Mouse (Mus musculus) erythroblast, embryonic 14.5 days (primary cell): ENCODE results near the gene Kif23. TPM values are rescaled to one million over a fixed set of nuclear protein-coding genes. Genes with fewer than 3 reads are reported as not detected.

ENCODE experiments used
- H3K27me3 ChIP-seq: 2 replicates; pipeline ENCODE4 v1.6.1; 2012; ENCODE audit warnings: inconsistent platforms; ENCODE audit not compliant: control insufficient read depth
- H3K36me3 ChIP-seq: 2 replicates; pipeline ENCODE4 v1.6.1; 2012; ENCODE audit warnings: mild to moderate bottlenecking, inconsistent platforms; ENCODE audit not compliant: control insufficient read depth
- H3K4me1 ChIP-seq: 2 replicates; pipeline ENCODE4 v1.6.1; 2012; ENCODE audit warnings: inconsistent platforms; ENCODE audit not compliant: control insufficient read depth
- H3K4me3 ChIP-seq: replicated peaks from 2 replicates; pipeline ENCODE3; 2012; ENCODE audit warnings: moderate library complexity, mild to moderate bottlenecking, inconsistent platforms
- H3K9me3 ChIP-seq: 2 replicates; pipeline ENCODE4 v1.6.1; 2012; ENCODE audit warnings: low read length, inconsistent platforms, mixed read lengths; ENCODE audit not compliant: control insufficient read depth
- GATA1 ChIP-seq: IDR thresholded peaks from 2 replicates; pipeline ENCODE4 v1.6.1; 2012; ENCODE audit warnings: low read length, inconsistent platforms, mixed read lengths
- TAL1 ChIP-seq: IDR thresholded peaks from 3 replicates; pipeline ENCODE4 v1.6.1; 2012; ENCODE audit warnings: low read length, inconsistent platforms, mixed read lengths
- polyA plus RNA-seq: library from polyadenylated mRNA; stranded (reverse); fragments of >175 nt; gene quantifications from 2 replicates; pipeline ENCODE4 v1.2.3, GENCODE M21; 2012

Kif23 gene
- polyA plus RNA-seq, 1 experiment = 6.1 TPM

GRCm38 (mm10) chr9:61977258-61977945 lies 30.8 kb upstream of the Kif23 start:
- Histone ChIP-seq H3K36me3 (no peaks in the 10 kb centered on the region), H3K27me3 (no peaks in the 10 kb centered on the region), H3K9me3 (no peaks in the 10 kb centered on the region), H3K4me1 (no peaks in the 10 kb centered on the region), H3K4me3 (no peak overlapping the region)
- TF ChIP-seq TAL1 (no peak), GATA1 (no peak)

GRCm38 (mm10) chr9:61972031-61972430 lies 25.5 kb upstream of the Kif23 start:
- no peaks in the 10 kb centered on the region for H3K4me1 ChIP-seq
- TF ChIP-seq GATA1 (no peak), TAL1 (no peak)

GRCm38 (mm10) chr9:61971045-61971444 lies 24.5 kb upstream of the Kif23 start:
- peaks cover 2% of the 10 kb centered on the region; the same call in 1 of the 2 replicates for H3K27me3 ChIP-seq
- H3K36me3 ChIP-seq = no peaks in the 10 kb centered on the region
- no peak for TF ChIP-seq TAL1
- TF ChIP-seq GATA1 = no peak
- no peaks in the 10 kb centered on the region for H3K9me3 ChIP-seq
- H3K4me3 ChIP-seq = no peak overlapping the region
- H3K4me1 ChIP-seq = no peaks in the 10 kb centered on the region

More at GRCm38 (mm10) chr9:61972031-61972430, 25.5 kb upstream of the Kif23 start:
- no peaks in the 10 kb centered on the region for H3K9me3 ChIP-seq
- H3K27me3 ChIP-seq = peaks cover 2% of the 10 kb centered on the region; the same call in 1 of the 2 replicates
- H3K4me3 ChIP-seq = no peak overlapping the region
- no peaks in the 10 kb centered on the region for H3K36me3 ChIP-seq

- no peak for TF ChIP-seq TAL1
- TF ChIP-seq GATA1 = no peak
- Histone ChIP-seq H3K27me3 (peaks cover 2% of the 10 kb centered on the region; the same call in 1 of the 2 replicates), H3K4me1 (peaks cover 4% of the 10 kb centered on the region; the same call in 1 of the 2 replicates), H3K36me3 (no peaks in the 10 kb centered on the region), H3K9me3 (no peaks in the 10 kb centered on the region), H3K4me3 (no peak overlapping the region)
Observed at GRCm38 (mm10) chr9:61967357-61967756, 20.8 kb upstream of the Kif23 start.

- no peak overlapping the region for H3K4me3 ChIP-seq
- TF ChIP-seq GATA1 (no peak), TAL1 (no peak)
- H3K27me3 ChIP-seq = peaks cover 2% of the 10 kb centered on the region; the same call in 1 of the 2 replicates
- H3K4me1 ChIP-seq = peaks cover 4% of the 10 kb centered on the region; the same call in 1 of the 2 replicates
- H3K36me3 ChIP-seq = no peaks in the 10 kb centered on the region
- H3K9me3 ChIP-seq = no peaks in the 10 kb centered on the region
Observed at GRCm38 (mm10) chr9:61965987-61966386, 19.4 kb upstream of the Kif23 start.

GRCm38 (mm10) chr9:61965411-61965930 lies 18.9 kb upstream of the Kif23 start:
- H3K27me3 ChIP-seq = peaks cover 2% of the 10 kb centered on the region; the same call in 1 of the 2 replicates
- H3K4me3 ChIP-seq = no peak overlapping the region
- TF ChIP-seq GATA1 = no peak
- no peak for TF ChIP-seq TAL1
- H3K9me3 ChIP-seq = no peaks in the 10 kb centered on the region
- peaks cover 4% of the 10 kb centered on the region; the same call in 1 of the 2 replicates for H3K4me1 ChIP-seq
- H3K36me3 ChIP-seq = no peaks in the 10 kb centered on the region

- H3K27me3 ChIP-seq = no peaks in the 10 kb centered on the region
- no peak overlapping the region for H3K4me3 ChIP-seq
- H3K9me3 ChIP-seq = no peaks in the 10 kb centered on the region
- H3K36me3 ChIP-seq = no peaks in the 10 kb centered on the region
- TF ChIP-seq GATA1 (no peak), TAL1 (no peak)
- H3K4me1 ChIP-seq = peaks cover 4% of the 10 kb centered on the region; the same call in 1 of the 2 replicates
Observed at GRCm38 (mm10) chr9:61963356-61963755, 16.8 kb upstream of the Kif23 start.

- H3K27me3 ChIP-seq = no peaks in the 10 kb centered on the region
- H3K36me3 ChIP-seq = no peaks in the 10 kb centered on the region
- TF ChIP-seq TAL1 (no peak), GATA1 (no peak)
- H3K9me3 ChIP-seq = no peaks in the 10 kb centered on the region
- peaks cover 4% of the 10 kb centered on the region; the same call in 1 of the 2 replicates for H3K4me1 ChIP-seq
- no peak overlapping the region for H3K4me3 ChIP-seq
Observed at GRCm38 (mm10) chr9:61961181-61961580, 14.6 kb upstream of the Kif23 start.

- Histone ChIP-seq H3K36me3 (no peaks in the 10 kb centered on the region), H3K9me3 (no peaks in the 10 kb centered on the region), H3K4me3 (no peak overlapping the region), H3K4me1 (peaks cover 4% of the 10 kb centered on the region; the same call in 1 of the 2 replicates), H3K27me3 (no peaks in the 10 kb centered on the region)
- TF ChIP-seq GATA1 (no peak), TAL1 (no peak)
Observed at GRCm38 (mm10) chr9:61960753-61961152, 14.2 kb upstream of the Kif23 start.
